Mouse (Mus musculus) cerebellum, adult 8-10 months (tissue): ENCODE results near the gene Apobec3.

Experiments
- DNase-seq: peaks from one replicate; pipeline ENCODE4 v3.0.0; 2022

The Apobec3 gene

GRCm38 (mm10) chr15:79952504-79953231, 61.2 kb downstream of the Apobec3 start:
- no peak for DNase-seq

- DNase-seq: no peak
Measured at GRCm38 (mm10) chr15:79953470-79953869, 62.0 kb downstream of the Apobec3 start.

DNA sequence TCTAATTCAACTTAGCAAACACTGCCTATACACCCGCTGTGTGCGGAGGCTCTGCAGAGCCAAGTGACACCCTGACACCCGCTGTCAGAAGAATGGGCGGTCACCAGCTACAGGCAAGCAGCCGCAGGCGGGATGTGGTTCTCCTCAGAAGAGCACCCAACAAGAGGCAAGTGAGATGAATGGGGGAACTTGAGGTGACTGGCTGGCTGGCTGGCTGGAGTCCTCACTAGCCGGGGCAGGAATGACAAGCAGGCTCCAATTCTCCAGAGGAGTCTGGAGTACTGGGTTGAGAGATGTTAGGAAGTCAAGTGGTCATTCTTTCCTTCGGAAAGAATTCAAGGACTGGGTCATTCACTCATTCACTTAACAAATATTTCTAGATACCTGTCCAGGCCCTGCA, 65.1 kb downstream of the Apobec3 start:
- no peak for DNase-seq

DNA sequence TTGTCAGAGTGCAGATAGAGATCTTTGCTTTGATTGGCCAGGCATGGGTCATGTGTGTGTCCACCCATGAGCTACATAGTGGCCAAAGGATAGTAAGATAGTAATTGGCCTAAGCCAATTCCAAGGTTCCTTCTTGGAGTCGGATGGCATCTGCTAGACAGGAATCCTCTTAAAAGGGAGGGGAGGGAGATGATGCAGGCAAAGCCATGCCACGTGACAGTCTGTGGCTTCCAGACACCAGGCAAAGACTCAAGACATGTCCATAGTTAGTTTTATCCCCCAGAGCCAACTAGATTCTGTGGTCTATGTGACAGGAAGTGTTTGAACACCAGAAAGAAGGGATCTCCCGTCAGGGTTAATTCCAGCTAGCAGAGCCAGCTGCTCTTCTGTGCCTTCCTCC, 67.0 kb downstream of the Apobec3 start:
- no peak for DNase-seq

- no peak for DNase-seq
Measured at GRCm38 (mm10) chr15:79961366-79961921, 70.0 kb downstream of the Apobec3 start.

DNA sequence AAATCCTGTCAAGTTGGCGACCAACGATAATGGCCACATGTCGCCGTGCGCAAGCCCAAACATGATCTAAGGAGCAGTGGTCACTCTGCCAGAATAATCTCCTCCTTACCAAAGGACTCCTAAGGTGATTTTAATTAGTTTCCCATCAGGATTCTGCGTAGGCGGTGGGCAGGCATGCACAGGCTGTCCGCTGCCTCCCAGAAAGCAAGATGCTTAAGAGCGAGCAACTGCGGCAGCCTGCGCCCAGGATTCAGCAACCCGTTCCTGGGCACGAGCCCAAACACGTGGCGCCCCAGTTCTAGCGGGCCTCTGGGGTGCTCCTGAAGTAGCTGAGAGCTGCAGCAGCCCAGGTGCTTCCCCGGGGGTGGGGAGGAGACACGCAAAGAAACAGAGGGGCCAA, 71.2 kb downstream of the Apobec3 start:
- DNase-seq: peak; percentile 73

- DNase-seq: no peak
Measured at GRCm38 (mm10) chr15:79964376-79964775, 72.9 kb downstream of the Apobec3 start.
